Mouse (Mus musculus): ENCODE data around the gene Plekhg5.

The Plekhg5 gene

GRCm38 (mm10) chr4:152097911-152098799 is 25.9 kb downstream of the Plekhg5 start:
- no peak for DNase-seq (ENCODE audit: low spot score in 2 of 2)

GRCm38 (mm10) chr4:152100541-152100940 is 28.2 kb downstream of the Plekhg5 start:
- DNase-seq (ENCODE audit: low spot score in 2 of 2), result peak; percentile 73 to 85

- no peak for DNase-seq (ENCODE audit: low spot score in 2 of 2)
Measured at GRCm38 (mm10) chr4:152101081-152101653, 28.9 kb downstream of the Plekhg5 start.

GRCm38 (mm10) chr4:152101921-152102320 is 29.6 kb downstream of the Plekhg5 start:
- no peak for DNase-seq (ENCODE audit: low spot score in 2 of 2)

- peak in 1 of 2 experiments; percentile 79 for DNase-seq (ENCODE audit: low spot score in 2 of 2)
Measured at GRCm38 (mm10) chr4:152103025-152103424, 30.7 kb downstream of the Plekhg5 start.

- DNase-seq (ENCODE audit: low spot score in 2 of 2), result no peak
Measured at GRCm38 (mm10) chr4:152106746-152107145, 34.4 kb downstream of the Plekhg5 start.

- no peak for DNase-seq (ENCODE audit: low spot score in 2 of 2)
Measured at GRCm38 (mm10) chr4:152107493-152107892, 35.2 kb downstream of the Plekhg5 start.

GRCm38 (mm10) chr4:152107971-152108509 is 35.7 kb downstream of the Plekhg5 start:
- peak; percentile 76 for DNase-seq (ENCODE audit: low spot score in 2 of 2)

GRCm38 (mm10) chr4:152108673-152109072 is 36.4 kb downstream of the Plekhg5 start:
- DNase-seq (ENCODE audit: low spot score in 2 of 2), result no peak

GRCm38 (mm10) chr4:152109509-152109908 is 37.2 kb downstream of the Plekhg5 start:
- DNase-seq (ENCODE audit: low spot score in 2 of 2), result no peak

GRCm38 (mm10) chr4:152110689-152111088 is 38.4 kb downstream of the Plekhg5 start:
- no peak for DNase-seq (ENCODE audit: low spot score in 2 of 2)

GRCm38 (mm10) chr4:152112329-152112728 is 40.0 kb downstream of the Plekhg5 start:
- DNase-seq (ENCODE audit: low spot score in 2 of 2), result no peak

- no peak for DNase-seq (ENCODE audit: low spot score in 2 of 2)
Measured at GRCm38 (mm10) chr4:152114080-152114479, 41.8 kb downstream of the Plekhg5 start.

GRCm38 (mm10) chr4:152115921-152116612 is 43.8 kb downstream of the Plekhg5 start, which contains the start of gene Tnfrsf25:
TSS of gene Tnfrsf25 (plus strand) at chr4:152115934.
- DNase-seq (ENCODE audit: low spot score in 2 of 2), result no peak

- DNase-seq (ENCODE audit: low spot score in 2 of 2), result no peak
Measured at GRCm38 (mm10) chr4:152117538-152117937, 45.2 kb downstream of the Plekhg5 start.

- DNase-seq (ENCODE audit: low spot score in 2 of 2), result peak in 1 of 2 experiments; percentile 56
Measured at GRCm38 (mm10) chr4:152119396-152120292, 47.3 kb downstream of the Plekhg5 start.

- DNase-seq (ENCODE audit: low spot score in 2 of 2), result no peak
Measured at GRCm38 (mm10) chr4:152120311-152121182, 48.2 kb downstream of the Plekhg5 start.

GRCm38 (mm10) chr4:152121183-152121505 is 48.8 kb downstream of the Plekhg5 start:
- no peak for DNase-seq (ENCODE audit: low spot score in 2 of 2)

GRCm38 (mm10) chr4:152124361-152124961 is 52.2 kb downstream of the Plekhg5 start:
- no peak for DNase-seq (ENCODE audit: low spot score in 2 of 2)
